Mouse (Mus musculus) erythroblast, adult 5-6 weeks (primary cell): ENCODE data around the gene Rps6kc1. TPM values are rescaled to one million over a fixed set of nuclear protein-coding genes. Genes with fewer than 3 reads are reported as not detected.
"Not testable (repeated sequence)": the region's sequence is repeated elsewhere in the genome, so short reads cannot be mapped to it uniquely, and the experiment has no call there.

Experiments used
- ATAC-seq: replicated peaks from 2 replicates; pipeline ENCODE4 v1.8.0; 2016; ENCODE audit warnings: moderate number of reproducible peaks, mild to moderate bottlenecking, moderate TSS enrichment, inconsistent platforms; ENCODE audit not compliant: poor library complexity, low FRiP score, severe bottlenecking
- total RNA-seq, 2 experiments: library from RNA; stranded (forward) in 1 of 2; stranded (reverse) in 1 of 2; fragments of 150-400 nt in 1 of 2; fragments of 200-764, 138-1000 nt in 1 of 2; gene quantifications; 2 replicates each; pipeline versions ENCODE4 v1.2.3 to v1.2.4; 2015 to 2017; ENCODE audit warnings: low replicate concordance in 2 of 2

Gene Rps6kc1
- total RNA-seq (2015; ENCODE audit: low replicate concordance), result 0.19 and 4.0 TPM in 2 replicates
- 4.2 and 4.6 TPM in 2 replicates for total RNA-seq (2017; ENCODE audit: low replicate concordance)

DNA sequence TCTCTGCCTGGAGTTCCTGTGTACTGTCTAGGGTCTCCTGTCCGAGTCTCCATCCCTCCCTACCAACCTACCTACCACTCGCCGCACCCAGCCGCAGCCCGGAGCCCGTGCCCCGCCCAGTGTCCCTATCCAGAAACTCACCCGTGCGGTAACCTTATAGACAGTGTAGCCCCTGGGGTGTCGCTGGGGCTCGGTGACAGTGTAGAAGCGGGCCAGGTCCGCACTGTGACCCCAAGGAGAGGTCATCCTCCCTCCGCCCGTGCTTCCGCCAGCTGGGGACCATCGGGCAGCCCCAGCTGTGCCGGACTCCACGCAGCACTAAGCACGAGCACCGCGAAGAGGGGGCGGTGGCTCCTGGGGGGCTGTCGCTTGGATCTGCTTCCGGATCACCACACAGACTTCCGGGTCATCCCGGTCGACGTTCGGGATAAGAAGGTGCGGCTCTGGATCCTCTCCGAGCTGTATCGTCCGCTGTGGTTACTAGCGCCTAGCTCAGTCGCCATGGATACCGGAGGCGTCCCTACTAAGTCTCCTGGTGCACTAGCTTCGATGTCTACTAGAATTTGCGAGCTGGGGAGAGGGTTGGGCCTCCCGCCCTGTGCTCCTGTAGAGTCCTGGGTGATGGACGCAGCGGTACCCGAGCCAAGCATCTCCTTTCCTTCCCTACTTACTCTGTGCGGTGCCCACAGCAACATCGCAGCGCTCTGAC lies at the start of gene Rps6kc1:
TSS of gene Rps6kc1 (minus strand) at position 356 of the 709 bp plus-strand sequence.
- peak; percentile 79 for ATAC-seq

DNA sequence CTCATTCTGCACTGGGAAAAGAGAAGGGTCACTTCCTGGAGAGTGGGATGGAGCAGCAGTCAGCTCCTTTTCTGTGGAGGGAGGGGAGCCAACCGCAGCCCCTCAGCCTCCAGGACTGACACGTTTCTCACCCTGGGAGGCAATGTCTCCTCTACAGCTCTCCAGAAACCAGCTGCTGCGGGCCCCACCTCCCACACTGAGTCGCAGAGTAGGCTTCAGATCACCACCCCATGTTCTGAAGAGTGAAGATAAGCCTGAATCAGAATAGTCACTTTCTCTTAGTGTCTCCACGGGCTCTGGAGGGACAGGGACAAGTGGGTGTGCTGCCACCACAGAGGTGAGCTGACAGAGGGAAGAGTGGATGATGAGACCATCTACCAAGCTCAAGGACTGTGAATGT lies 47.3 kb upstream of the Rps6kc1 start:
- ATAC-seq, result no peak

DNA sequence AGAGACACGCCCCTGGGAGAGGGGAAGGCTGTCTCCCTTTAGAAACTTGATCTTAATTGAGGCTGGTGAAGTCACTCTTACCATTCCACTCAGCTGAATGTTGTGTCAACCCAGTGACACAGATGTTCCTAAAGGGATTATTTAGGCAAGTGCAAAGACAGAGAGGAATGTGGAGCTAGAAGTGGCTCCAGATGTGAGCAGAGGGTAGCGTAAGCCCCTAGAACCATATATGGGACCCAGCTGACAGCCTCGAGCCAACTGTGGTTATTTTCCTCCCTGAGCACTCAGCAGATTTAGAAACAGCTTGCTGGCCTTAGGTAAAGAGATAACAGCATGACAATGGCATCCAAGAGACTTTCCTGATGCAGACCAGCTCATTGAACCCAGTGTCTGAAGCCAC lies 41.4 kb upstream of the Rps6kc1 start:
- ATAC-seq, result no peak

DNA sequence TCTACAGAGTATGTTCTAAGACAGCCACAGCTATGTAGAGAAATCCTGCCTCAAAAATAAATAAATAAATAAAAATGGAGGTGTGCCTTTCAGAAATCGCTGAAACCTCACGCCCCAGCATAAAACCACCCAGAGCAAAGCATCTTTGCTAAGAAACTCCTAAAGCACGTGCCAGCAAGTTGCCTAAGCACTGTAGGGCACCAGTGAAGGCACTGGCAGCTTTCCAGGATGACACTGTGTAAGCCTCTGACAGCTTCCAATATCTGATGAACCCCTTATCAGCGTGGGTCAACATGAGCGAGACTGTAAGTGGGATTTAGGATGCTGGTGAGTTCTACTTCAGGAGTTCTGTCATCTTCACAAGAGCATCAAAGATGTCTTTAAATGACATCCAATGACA lies 39.4 kb upstream of the Rps6kc1 start:
- no peak for ATAC-seq

DNA sequence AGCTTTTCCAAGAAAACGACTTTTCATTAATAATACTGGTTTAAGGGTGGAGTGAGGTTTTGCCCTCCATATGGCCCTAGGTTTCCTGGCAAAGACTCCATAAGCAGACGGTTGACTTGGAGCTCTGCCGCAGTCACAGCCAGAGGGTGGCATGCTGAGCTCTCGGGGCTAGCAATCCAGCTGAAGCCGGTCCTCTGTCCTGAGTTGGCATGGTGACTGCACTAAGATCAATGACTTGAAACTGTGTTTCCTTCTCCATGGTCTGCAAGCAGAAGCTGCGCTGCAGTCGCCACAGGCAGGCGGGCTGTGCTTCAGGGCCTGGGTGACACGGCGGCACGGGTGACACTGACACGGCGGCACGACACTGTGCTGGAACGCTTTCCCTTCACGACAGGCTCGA lies 37.3 kb upstream of the Rps6kc1 start:
- ATAC-seq, result no peak

DNA sequence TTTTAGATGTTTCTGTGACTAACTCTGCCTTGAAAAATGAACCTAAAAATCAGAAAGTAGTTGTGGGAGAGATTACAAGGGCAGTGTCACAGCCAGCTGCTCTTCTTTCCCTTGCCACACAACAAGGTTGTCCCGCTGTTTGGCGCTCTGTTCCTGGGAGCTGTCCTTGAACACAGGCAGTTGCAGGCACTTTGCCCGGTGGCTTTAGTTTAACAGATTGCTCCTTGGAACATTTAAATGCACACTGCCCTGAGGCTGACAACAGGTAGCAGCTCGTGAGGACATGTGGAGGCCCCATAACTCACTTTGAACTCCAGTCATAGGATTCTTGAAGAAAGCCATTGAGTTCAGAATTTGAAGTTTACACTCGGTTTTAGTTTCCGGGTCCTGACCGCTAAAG lies 36.9 kb upstream of the Rps6kc1 start:
- no peak for ATAC-seq

DNA sequence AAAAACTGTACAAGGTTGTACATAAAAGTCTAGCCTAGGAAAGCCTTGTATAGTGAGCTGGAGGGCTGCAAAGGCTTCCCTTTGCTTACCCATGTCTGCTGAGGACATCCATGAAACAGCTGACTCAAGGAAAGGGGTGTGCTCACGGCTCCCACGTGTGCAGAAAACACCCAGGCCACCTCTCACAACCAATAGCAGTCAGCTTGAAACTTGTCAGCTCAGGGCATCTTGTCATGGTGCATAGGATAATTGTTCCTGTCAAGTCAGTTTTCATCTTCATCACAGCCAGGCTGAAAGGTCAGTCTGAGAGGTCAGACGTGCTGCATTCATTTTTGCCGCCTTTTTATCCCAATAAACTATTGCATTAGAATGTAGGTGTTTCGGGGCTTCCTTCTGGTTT lies 36.4 kb upstream of the Rps6kc1 start:
- no peak for ATAC-seq

DNA sequence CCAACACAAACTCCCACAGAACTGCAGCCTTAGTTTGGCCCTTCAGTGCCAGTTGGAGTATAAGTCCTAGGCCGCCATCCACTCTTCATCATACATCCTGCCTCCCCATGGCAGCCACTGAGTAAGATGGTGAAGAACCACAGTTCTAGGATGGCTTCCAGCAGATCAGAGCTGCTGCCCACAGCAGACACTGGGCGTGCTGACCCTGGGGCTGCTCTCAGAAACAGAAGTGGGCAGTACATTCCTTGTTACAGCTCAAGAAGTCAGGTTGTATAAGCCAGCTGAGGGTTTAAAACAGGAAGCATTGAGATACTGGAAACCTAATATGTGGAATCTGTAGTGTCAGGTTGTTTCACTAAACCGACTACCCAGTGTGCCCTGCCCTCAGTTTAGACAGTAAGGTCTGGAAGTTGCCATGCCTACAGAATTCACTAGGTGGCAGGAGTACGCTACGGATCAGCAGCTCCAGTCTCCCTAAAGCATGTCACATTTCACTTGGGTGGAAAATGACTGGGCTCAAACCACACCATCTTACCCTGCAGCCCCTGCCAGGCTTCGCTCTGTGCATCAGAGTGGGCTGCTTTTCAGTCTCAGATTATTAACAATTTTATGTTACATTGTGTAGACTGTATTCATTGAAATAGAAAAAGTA lies 32.7 kb upstream of the Rps6kc1 start:
- ATAC-seq, result peak; percentile 78

DNA sequence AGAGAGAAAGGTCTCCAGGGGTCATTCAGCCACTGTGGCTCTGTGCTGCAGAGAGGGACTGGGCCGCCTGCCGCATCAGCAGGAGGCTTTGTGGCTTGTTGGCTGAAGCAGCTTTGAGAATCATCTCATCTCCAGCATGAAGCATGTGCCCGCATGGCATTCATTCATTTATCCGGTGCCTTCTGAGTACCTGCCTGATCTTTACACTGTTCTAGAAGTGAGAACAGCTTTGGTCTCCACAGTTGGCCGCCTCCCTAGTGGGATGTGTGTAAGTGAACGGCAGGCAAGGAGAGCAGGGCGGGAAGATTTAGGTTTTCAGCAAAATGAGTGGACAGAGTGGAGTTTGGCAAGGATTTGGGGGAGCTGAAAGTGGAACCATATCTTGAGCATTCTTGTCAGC lies 28.2 kb upstream of the Rps6kc1 start:
- ATAC-seq, result no peak

DNA sequence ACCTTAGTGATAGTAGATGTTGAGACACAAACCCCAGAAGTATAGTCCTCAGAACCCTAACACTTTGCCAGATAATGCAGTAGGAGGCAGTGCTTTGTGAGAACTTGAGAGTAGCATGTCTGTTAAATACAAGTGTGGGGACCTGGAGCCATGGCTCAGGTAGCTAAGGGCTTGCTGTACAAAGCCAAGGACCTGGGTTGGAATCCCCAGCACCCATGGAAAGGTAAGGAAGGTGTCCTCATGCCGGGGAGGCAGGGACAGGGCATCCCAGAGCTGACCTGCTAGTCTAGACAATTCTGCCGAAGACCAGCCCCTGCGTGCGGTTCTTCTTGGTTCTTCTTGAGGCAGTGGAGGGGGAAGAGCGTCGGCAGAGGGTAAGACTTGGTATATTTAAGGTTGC lies 18.6 kb upstream of the Rps6kc1 start:
- no peak for ATAC-seq

DNA sequence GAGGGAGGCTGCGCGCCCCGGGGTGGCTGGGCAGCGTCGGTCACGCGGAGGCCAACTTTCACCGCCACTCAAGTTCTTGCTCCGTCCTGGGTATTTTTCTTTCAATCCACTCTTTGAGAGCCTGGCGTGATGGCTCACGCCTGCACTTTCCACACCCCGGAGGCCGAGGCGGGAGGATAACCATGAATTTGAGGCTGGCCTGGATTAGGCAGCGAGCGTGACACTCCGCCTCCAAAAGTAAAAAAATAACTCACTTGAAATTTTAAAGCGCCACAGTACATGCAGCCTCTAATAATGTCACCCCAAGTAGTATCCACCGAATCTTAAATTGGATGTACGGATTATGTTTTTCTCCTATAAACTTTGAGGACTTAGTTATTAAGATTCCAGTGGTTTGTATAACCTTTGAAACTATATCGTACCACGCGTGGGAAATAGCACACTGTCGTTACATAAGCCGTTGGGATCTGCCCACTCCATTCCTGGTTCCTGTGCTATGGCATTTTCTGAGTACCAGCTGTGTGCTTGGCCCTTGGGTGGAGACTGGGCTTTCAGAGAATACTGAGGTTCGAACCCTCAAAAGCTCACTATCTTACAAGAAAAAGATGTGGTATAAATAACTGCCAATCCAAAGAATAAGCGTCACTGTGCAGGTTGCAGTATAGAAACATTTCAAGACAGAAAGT lies 17.6 kb upstream of the Rps6kc1 start:
- peak; percentile 20 for ATAC-seq

DNA sequence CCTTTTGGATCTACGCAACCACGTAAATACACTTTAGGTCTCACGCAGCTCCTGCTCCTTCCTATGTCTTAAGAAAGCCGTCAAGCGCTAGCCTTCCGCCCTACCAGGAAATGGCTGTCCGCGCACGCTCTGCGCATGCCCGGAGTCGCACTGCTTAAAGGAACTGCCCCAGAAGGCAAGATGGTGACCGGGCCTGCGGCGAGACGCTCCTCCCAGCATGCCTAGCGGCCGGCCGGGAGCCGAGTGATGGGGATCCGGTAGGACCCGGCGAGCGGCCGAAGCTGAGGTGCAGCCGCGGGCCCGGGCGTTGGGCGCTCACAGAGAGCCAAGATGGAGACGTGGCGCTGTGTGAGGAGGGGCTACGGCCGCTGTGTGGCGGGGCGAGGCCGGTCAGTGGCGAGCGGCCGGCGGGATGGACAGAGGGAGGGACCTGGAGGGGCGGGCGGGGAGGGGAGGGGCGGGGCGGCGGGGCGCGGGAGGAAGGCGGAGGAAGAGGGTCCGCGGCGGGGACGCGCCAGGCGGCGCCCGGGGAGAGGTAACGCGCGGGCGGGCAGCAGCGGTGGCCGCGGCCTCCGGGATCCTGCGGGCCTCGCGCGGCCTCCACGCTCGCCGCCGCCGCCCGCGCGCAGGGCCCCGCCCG lies 16.9 kb upstream of the Rps6kc1 start:
- peak; percentile 96 for ATAC-seq

DNA sequence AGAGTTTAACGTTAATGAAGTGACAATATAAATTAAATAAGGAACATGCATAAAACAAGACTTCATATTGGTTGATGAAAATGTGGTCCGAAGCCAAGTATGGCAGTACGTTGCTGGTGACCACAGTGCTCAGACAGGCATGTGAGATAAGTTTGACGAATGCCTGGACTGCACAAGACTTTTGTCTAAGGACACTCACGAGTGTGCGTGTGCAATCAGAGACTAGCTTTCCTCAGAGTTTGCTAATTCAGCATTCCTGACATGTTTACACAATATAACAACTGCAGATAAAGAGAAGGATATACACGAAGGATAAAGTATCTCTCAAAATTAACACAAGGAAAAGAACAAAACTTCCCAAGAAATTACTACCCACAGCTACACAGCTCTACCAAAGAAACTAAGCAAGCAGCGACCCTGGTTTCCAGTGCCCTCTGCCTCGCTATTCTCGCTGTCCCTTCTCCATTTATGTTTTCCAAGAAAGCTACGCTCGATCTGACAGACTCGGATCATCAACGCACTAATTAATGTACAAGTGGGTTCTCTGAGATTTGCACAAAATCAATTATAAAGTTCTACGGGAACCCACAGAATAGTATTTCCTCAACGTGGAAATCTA lies 16.3 kb upstream of the Rps6kc1 start:
- peak; percentile 49 for ATAC-seq

DNA sequence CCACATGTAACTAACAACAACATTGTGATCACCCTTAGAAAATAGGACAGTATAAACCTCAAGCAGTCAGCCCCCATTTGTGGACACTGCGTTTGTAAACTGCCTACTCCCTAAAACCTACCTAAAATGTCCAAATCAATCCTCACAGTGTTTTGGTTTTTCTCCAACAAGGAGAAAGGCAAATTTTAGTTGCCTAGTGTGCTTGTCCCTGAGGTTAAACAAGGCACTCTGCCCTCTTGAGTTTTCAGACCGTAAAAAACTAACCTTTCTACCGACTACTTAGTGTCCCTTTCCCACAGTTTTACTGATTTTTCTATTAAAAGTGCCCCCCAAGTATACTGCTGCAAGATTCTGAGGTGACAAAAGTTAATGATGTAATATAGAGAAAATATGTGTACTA lies 15.7 kb upstream of the Rps6kc1 start:
- no peak for ATAC-seq

DNA sequence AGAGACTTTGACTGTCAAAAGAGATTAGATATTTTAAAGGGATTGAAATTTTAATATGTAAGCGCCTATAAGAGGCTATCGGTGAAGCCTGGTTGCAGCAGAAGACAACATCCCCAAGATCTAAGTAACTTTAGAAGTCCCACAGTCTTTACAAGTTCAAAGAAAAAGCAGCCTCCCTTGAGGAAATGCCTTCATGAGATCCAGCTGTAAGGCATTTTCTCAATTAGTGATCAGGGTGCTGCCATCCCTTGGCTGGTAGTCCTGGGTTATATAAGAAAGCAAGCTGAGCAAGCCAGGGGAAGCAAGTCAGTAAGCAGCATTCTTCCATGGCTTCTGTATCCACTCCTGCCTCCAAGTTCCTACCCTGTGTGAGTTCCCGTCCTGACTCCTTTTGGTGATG lies 13.2 kb upstream of the Rps6kc1 start, which contains the start of gene Angel2:
TSS of gene Angel2 (plus strand) at position 301 of the 400 bp plus-strand sequence.
- ATAC-seq, result not testable (repeated sequence)

DNA sequence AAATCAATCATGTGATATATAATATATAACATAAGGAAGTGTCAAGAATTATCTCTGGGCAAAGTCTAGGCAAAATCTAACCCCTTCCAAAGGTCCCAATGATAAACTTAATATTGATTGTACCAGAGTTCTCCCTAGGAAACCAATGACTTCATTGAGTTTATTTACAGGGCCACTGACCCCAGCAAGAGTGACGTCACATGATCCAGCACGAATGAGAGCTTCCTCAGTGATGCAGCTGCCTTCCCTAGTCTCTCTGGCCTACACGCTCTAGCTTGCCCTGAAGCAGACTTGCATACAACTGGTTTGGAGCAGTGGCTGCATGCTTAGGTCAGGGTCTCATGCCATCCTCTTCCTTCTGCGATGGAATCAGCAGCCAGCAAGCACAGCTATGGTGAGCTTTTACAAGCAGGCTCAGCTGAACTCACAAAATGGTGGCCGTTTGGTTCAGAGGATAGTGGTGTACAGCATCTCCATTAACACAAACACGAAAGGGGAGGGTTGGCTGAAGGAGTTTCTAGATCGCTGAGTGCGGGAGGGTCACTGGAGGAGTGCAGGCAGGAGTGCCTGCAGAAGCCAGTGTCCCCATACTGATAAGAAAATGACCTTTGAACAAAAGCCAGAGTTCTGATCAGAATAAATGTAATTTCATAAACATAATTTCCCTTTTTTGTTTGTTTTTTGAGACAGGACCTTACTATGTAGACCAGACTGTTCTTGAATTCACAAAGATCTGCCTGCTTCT lies 8.3 kb upstream of the Rps6kc1 start:
- ATAC-seq, result no peak

DNA sequence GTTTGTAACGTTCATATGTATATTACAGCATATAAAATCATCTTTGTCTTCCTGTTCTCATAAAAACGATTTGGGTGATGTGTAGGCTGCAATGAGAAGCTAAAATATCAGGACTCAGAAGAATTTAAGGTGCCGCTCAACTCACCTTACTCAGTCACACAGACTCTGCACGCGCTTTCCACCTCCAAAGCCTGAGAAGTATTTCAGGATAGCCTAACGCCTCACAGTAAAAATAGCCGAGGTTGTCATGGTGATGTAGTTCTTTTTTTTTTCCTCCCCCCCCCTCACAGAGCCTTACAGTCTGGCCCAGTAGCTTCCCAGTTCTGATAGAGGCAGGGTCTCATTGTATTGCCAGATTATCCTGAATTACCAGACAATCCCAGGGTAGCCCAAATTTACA lies 7.4 kb upstream of the Rps6kc1 start:
- ATAC-seq, result no peak

DNA sequence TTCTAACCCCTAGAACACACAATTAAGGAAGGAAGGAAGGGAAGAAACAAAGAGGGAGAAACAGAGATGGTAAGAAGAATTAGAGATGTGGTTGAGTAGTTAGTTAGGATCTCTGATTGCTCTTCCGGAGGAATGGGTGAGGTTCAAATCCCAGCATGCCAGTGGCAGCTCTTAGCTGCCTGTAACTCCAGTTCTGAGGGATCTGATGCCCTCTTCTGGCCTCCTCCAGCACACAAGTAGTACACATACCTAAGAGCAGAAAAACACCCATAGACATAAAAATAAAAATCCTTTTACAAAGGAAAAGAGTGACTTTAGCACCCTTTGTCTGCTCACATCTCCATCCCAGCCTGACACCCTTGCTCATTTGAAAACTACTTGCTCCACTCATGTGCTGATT lies 1.1 kb upstream of the Rps6kc1 start:
- ATAC-seq, result no peak

DNA sequence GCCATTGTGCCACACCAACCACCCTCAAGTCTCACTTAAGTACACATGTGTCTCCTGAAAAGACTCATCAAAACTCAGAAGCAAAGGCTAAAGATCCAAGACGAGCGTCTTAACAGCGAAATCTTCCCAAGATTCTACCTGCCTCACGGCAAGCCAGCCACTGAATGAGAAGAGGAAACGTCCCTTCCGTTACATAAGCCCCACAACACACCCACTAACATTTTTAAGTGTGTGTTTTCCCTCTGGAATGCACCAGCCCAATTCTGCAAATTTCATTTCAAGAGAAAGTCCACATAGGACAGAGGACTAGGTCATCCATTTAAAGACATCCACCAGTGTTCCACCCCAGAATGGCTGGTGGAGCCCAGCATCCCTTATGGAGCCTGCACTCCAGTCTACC lies 734 bp downstream of the Rps6kc1 start:
- ATAC-seq, result no peak
